25 mouse cellular contexts compared by ENCODE assay signal in genomic region chr9:64389576-64390292, GRCm38 (mm10).
"Had no signal": no experiment of that assay in that cellular context is flagged by ENCODE, and none has a peak within 500 bp of the region (broad histone marks: within the 10 kb centered on the region; RNA-seq: fewer than 3 reads in every experiment).

No protein-coding gene starts in this region.

- H3K36me3 ChIP-seq: heart, embryonic 10.5 days; heart, embryonic 12.5 days; hindbrain, embryonic 10.5 days; hindbrain, embryonic 12.5 days; limb, embryonic 13.5 days; limb, embryonic 15.5 days; liver, embryonic 12.5 days had no signal

- ATAC-seq: hindbrain, postnatal 0 days; intestine, postnatal 0 days; liver, embryonic 12.5 days had no signal

- H3K4me3 ChIP-seq: heart, embryonic 10.5 days; heart, embryonic 12.5 days; hindbrain, embryonic 10.5 days; hindbrain, embryonic 12.5 days; limb, embryonic 13.5 days; limb, embryonic 15.5 days; liver, embryonic 12.5 days had no signal

- H3K4me2 ChIP-seq: heart, embryonic 12.5 days; hindbrain, embryonic 12.5 days; hindbrain, embryonic 14.5 days; limb, embryonic 13.5 days; limb, embryonic 15.5 days; liver, embryonic 12.5 days had no signal

- H3K9ac ChIP-seq: heart, embryonic 12.5 days; hindbrain, embryonic 12.5 days; hindbrain, embryonic 14.5 days; limb, embryonic 13.5 days; limb, embryonic 15.5 days; liver, embryonic 12.5 days; liver, embryonic 14.5 days had no signal

- DNase-seq: gastrocnemius, postnatal 14 days; gastrocnemius, postnatal 36 days; heart, adult 18-20 months; heart, postnatal 10 days; heart, postnatal 4 days; kidney, adult 18-20 months; kidney, adult 8-10 months; kidney, postnatal 14 days; kidney, postnatal 36 days; layer of hippocampus, adult 9-11 months; layer of hippocampus, postnatal 36 days; left cerebral cortex, postnatal 4 days; lung, adult 18-20 months had no signal

- H3K9me3 ChIP-seq: heart, embryonic 10.5 days; heart, embryonic 12.5 days; hindbrain, embryonic 10.5 days; hindbrain, embryonic 12.5 days; limb, embryonic 13.5 days; limb, embryonic 15.5 days; liver, embryonic 12.5 days had no signal

- H3K27ac ChIP-seq: heart, embryonic 10.5 days; hindbrain, embryonic 10.5 days; hindbrain, embryonic 12.5 days; hindbrain, embryonic 14.5 days; hindbrain, postnatal 0 days; kidney, postnatal 0 days; limb, embryonic 13.5 days; limb, embryonic 15.5 days; liver, embryonic 12.5 days; liver, embryonic 14.5 days had no signal
